Mouse (Mus musculus) MEL (cell line): ENCODE data around the gene Cnst.

Experiments used
- CHD1 ChIP-seq: IDR thresholded peaks from 2 replicates; pipeline ENCODE4 v1.6.1; 2012; ENCODE audit warnings: low read depth, mild to moderate bottlenecking, inconsistent platforms, low read length, improper control_type of control experiment
- CTCF ChIP-seq, 3 experiments: IDR thresholded peaks in 2 of 3; conservative IDR thresholded peaks in 1 of 3; 2 replicates each; pipeline ENCODE4 v1.5.1; 2011 to 2012; ENCODE audit warnings: low read length in 3 of 3, low read depth in 2 of 3, mild to moderate bottlenecking in 2 of 3, improper control_type of control experiment in 1 of 3, inconsistent platforms in 1 of 3, mixed read lengths in 1 of 3, moderate library complexity in 1 of 3; ENCODE audit not compliant: control insufficient read depth in 1 of 3, insufficient read depth in 1 of 3, poor library complexity in 1 of 3, severe bottlenecking in 1 of 3
- GABPA ChIP-seq: IDR thresholded peaks from 2 replicates; pipeline ENCODE4 v1.6.1; 2012; ENCODE audit warnings: low read depth, mild to moderate bottlenecking, inconsistent platforms, low read length, improper control_type of control experiment, moderate library complexity
- MAZ ChIP-seq: IDR thresholded peaks from 2 replicates; pipeline ENCODE4 v1.6.1; 2012; ENCODE audit warnings: low read depth, mild to moderate bottlenecking, inconsistent platforms, low read length, improper control_type of control experiment
- POLR2A ChIP-seq, 2 experiments: IDR thresholded peaks; 2 replicates each; pipeline ENCODE4 v1.6.1; 2011 to 2012; ENCODE audit warnings: low read length in 2 of 2, mild to moderate bottlenecking in 2 of 2, control low read depth in 1 of 2, improper control_type of control experiment in 1 of 2, low read depth in 1 of 2, moderate library complexity in 1 of 2; ENCODE audit not compliant: control insufficient read depth in 1 of 2, insufficient read depth in 1 of 2, poor library complexity in 1 of 2
- TAL1 ChIP-seq: IDR thresholded peaks from 2 replicates; pipeline ENCODE4 v1.6.1; 2012; ENCODE audit warnings: mild to moderate bottlenecking, inconsistent platforms, low read length, moderate library complexity, mixed read lengths
- TCF12 ChIP-seq: IDR thresholded peaks from 2 replicates; pipeline ENCODE4 v1.6.1; 2014; ENCODE audit warnings: low read depth, mild to moderate bottlenecking, inconsistent platforms, low read length, improper control_type of control experiment, moderate library complexity
- UBTF ChIP-seq: IDR thresholded peaks from 2 replicates; pipeline ENCODE4 v1.6.1; 2012; ENCODE audit warnings: low read depth, mild to moderate bottlenecking, inconsistent platforms, low read length, improper control_type of control experiment, moderate library complexity, borderline replicate concordance; ENCODE audit not compliant: insufficient read depth

- TF ChIP-seq POLR2A (IDR thresholded peaks at IDR 0.05; ENCODE audit: control insufficient read depth in 1 of 2, insufficient read depth in 1 of 2, low read depth in 1 of 2, low read length in 2 of 2, poor library complexity in 1 of 2) = no peak
- TF ChIP-seq GABPA = no peak
- no peak for TF ChIP-seq TCF12
- TF ChIP-seq MAZ = no peak
- no peak for TF ChIP-seq TAL1
- no peak for TF ChIP-seq UBTF
- TF ChIP-seq CTCF (IDR thresholded peaks at IDR 0.05 in 2 of 3, conservative IDR thresholded peaks at IDR 0.05 in 1 of 3; ENCODE audit: control insufficient read depth in 1 of 3, insufficient read depth in 1 of 3, low read depth in 2 of 3, low read length in 3 of 3, poor library complexity in 1 of 3, severe bottlenecking in 1 of 3) = no peak
- TF ChIP-seq CHD1 = no peak
Observed at GRCm38 (mm10) chr1:179629276-179629675, 83.1 kb downstream of the Cnst start.
